Mouse (Mus musculus) retina, embryonic 14.5 days (tissue): ENCODE results near the gene Sac3d1.
A peak's percentile ranks its signal among the peaks of the same experiment; 100 is the strongest.

Experiments
- DNase-seq: peaks from one replicate; pipeline ENCODE4 v3.0.0-alpha.2; 2015; ENCODE audit warnings: low spot score

Gene Sac3d1

DNA sequence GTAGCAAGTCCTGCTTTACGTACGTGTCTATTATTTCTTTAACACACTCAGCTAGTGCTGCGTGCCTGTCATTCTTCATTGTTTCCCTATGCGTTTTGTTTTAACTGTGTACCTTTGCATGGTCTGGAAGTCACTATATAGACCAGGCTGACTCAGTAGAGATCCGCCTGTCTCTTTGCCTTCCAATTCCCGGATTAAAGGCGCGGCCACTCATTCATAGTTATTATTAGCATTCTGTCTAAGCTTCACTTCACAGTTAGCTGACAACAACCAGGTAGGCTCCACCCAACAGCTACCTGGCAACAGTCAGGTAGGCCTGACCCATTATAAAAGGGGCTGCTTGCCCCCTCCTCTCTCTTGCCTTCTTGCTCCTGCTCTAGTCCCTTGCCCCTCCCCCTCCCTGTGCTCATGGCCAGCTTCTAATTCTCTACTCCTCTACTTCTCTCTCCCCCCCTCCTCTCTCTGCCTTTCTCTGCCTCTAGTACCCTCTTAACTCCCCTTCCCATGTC is 281 bp upstream of the Sac3d1 start:
- DNase-seq, result peak; percentile 25

DNA sequence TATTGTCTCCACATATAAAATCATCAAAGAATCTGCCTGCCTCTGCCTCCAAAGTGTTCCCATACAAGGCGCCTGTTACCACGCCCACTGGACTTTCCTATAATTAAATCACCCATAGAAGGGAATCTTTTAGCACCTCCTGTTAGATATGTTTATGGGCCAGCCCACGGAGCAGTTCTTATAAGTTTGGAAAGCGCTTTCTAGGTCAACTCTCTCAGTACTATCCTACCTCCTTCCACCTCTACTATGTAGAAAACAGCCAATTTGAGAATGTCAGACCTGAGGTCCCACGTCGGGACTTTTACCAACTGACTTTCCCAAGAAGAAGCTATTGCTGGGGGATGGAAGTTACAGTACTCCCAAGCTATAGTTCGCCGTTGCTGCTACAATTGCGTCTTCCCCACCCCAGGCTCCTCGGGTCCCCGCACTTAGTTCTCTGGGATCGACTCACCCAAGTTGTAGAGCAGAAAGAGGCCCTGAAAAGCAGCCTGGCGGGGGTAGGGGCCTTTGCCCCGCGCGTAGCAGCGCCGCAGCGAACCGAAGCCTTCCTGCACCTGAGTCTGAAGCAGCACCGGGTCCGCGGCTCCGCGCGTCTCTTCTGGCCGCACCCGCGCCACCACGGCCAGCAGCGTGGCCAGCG is 984 bp downstream of the Sac3d1 start:
- no peak for DNase-seq

DNA sequence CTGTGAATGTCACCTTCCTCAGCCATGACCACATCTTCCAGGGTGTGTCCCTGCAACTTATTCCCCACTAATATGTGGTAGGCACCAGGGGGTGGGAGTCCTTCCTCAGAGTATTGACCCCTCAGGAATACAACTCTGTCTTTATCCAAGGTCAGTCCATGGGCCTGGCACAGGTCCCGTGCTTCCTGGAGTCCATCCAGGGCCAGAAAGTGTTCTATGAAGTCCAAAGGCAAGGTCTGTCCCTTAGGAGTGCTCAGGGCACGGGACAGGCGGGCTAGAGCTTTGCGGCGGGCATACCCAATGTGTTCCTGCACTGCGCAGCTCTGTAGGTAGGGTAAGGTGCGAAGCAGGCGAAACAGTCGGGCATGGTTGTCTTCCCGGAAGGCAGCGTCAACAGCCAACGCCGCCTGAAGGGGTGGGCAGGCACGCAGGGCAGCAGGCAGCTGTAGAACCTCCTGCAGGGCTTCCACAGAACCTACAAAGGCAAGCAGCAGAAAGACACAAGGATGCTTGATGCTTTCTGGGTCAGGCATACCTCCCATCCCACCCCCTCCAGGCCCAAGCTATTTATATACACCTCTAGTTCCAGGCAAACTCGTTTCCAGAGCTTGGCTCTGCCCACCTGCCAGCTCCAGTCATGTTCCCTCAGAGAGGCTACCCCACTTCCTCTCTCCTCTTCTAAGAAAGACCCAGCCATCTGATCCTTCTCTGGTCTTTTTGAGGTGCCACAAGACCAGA is 2.2 kb downstream of the Sac3d1 start:
- no peak for DNase-seq

DNA sequence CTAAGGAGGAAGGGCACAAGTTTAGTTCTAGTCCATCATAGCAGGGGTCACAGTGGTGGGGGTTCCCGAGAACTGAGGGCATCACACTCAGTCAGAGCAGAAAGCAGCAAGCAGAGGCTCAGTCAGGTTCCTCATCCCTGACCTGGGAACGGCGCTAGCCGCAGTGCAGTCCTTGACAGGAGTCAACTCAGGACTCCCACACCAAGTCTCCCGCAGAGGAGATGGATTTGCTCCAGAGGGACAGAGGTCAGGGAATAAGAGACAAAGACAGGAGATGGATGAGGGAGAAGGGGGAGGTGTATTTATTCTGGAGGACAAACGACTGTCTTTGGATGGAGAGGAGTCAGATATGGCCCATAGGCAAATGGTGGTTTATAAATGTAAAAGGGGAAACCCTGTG is 5.3 kb downstream of the Sac3d1 start:
- no peak for DNase-seq

DNA sequence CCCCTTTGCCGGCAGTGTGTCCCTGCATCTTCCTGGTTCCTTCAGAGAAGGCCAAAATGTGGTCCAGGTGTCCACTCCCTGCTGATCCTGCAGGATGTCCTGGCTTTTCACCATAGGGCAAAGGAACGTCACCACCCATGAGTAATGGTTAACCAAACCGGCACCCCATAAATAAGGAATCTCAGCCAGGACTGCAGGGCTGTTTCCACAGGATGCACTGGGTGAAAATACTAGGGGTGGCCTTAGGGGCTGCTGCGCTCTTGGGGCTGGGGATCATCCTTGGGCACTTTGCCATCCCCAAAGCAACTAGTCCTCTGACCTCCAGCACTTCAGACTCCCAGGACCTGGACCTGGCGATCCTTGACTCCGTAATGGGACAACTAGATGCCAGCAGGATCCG is 12.9 kb downstream of the Sac3d1 start, which contains the start of gene Naaladl1:
Gene Naaladl1 (plus strand): TSS at position 197 of the 400 bp plus-strand sequence.
- no peak for DNase-seq

DNA sequence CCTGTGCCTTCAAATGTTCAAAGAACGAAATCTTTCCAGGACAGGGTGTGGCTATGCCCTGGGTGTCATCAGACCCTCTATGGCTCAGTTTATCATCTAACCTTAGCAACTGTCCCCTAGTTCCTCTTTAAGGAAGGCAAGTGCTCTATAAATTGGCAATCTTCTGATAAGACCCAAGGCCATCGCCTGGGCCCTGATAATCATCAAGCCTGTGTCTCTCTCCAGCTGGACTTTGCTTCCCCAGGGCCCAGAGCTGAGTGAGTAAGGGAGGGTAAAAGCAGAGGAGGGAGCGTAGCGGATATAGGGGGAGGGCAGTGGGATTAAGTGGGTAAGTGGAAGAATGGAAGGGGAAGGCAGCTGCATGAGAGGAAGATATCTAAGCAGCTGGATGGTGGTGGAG is 14.0 kb downstream of the Sac3d1 start:
- no peak for DNase-seq

DNA sequence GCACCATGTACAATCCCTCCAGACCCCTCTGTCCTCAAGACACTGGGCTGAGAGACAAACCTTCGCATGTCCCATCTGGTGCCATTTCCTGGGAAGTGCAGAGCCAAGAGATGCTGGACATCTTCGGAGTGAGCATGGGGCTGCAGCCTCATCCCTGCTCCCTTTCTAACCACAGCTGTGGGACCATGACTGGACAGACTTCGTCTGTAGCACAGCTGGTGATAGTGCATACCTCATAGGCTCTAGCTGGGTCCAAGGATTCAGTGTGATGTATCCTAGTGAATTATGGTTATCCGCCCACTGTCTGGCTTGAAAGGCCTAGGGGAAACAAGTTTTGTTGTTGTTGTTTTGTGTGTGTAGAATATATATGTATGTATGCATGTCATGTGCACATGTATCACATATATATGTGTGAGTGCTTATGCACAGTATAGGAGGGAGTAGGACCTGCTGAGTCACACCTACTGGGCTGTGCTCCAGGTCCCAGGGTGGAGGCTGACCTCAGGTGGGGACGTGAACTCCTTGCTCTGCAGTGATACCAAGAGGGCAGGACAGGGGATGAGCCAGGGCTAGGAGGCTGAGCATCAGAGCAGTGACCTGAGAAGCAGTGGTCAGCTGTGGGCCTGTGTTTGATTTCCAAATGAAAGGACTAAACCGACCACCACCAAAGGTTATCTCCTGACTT is 16.1 kb downstream of the Sac3d1 start:
- DNase-seq, result no peak

DNA sequence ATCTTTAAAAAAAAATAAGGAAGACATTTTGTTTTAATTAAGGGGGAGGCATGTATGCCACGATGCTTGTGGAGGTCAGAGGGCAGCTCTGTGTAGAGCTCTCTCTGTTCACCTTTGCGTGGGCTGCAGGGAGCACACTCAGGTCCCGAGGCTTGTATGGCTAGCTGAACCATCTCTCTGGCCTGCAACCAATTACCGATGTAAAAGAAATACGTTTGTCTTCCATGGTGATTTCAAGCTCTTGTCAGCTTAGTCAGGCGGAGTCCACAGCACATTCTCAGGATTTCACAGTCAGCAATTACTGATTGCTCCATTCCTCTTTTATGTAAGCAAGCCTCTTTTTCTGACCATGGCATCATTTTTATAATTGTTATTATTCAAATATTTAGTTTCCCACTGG is 17.3 kb downstream of the Sac3d1 start:
- DNase-seq, result no peak

DNA sequence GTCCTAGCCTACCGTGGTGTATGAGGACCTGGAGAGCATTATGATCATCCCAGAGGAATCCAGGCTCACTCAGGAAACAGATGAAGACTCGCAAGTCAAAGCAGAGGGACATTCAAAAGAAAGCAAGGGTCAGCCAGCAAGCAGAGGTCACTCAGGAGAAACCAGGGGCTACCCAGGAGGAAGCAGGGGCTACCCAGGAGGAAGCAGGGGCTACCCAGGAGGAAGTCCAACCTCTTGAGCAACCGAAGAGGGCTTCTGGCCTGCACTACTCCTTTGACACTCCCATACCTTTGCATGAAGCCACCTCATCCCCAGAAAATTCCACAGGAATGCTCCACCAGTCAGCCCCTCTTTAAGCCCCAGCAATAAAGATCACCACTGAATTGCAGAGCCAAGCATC is 20.6 kb downstream of the Sac3d1 start:
- DNase-seq, result no peak

DNA sequence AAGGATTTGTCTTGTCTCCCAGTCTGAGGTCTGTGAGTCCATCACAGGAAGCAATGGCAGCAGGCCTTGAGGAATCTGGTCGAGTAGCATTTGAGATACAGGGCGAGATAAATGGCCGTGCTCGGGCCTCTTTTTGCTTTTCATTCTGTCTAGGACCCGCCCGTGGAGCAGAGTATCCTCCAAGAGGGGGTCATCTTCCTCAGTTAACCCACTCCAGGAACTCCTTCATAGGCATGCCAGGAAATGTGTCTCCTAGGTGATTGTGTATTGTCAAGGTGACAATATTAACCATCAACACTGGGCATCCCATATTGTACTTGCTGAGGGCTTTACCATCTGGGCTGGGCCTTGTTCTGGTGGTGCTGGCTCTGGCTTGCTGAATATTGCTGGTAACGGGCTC is 24.3 kb downstream of the Sac3d1 start, which contains the start of gene AC131692.1:
Gene AC131692.1 (plus strand): TSS at position 301 of the 400 bp plus-strand sequence.
- no peak for DNase-seq

DNA sequence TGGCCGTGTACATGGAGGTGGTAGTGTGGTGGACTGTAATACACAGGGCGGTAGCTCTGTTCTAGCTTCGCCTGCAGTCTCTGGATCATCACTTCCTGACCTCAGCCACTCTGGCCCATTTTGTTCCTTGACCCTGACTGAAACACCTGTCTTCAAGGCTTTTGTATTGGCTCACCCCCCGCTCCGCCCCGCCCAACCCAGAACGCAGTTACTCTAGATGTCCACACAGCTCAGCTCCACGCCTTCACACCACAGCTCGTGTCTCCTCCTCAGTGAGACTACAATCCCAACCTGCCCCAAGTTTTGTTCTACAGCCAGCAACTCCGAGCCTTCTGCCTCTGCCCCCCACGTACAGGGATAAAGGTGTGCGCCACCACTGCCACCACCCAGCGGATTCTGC is 29.6 kb downstream of the Sac3d1 start:
- DNase-seq, result no peak

DNA sequence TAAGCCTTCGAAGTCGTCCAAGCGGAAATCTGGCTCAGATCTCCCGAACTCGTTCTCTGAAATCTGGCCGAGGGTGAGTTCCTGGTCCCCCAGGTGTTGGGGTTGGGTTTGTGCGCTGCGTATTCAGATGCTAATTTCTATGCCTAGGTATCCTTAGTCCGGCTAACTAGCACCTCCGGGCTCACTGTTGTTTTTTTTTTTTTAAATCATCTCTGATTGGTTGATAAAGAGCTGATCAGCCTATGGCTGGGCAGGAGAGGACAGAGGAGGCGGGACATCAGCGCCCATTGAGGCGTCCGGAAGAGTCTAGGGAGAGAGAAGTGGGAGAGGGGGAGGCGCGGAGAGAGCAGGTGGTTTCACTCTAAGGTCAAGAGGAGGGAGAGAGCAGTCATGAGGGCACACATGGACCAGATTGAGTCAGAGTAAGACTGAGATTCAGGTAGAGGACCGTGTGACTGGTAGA is 33.0 kb downstream of the Sac3d1 start:
- peak; percentile 87 for DNase-seq

DNA sequence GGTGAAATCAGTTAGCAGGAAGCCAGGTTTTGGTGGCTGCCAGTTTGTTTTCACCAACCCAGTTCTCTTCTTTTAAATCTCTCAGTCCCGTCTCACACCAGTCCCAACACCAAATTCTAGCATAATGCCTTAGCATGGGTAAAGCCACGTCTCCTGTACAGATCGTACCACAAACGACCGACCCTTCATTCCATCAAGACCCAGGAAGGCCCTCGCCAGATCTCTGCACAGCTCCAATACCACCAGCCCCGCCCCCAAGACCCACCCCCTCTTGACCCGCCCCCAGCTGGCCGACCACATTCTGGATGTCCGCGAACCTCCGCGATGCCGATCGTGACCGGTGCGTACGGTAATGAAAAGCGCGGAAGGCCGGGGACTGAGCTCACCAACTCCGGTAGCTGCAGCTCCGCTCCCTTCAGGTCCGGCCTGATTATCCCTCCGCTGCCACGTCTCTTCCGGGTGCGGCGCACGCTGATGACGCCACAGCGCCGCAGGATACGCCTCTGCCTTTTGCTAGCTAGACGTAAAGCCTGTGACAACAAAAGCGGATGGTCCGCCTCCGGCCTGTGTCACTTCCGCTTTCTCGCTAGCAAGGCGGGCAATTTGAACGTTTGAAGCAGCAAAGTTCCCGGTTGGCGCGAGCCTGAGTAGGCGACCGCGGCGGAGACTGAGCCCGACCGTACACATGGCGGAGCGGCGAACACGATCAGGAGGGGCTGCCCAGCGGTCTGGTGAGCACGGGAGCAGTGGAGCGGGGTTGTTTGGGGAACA is 33.8 kb downstream of the Sac3d1 start, which contains the start of the genes Zfpl1 and Cdca5:
Gene Zfpl1 (minus strand): TSS at position 479 of the 771 bp plus-strand sequence.
Gene Cdca5 (plus strand): TSS at position 506 of the 771 bp plus-strand sequence.
- DNase-seq, result peak; percentile 99

DNA sequence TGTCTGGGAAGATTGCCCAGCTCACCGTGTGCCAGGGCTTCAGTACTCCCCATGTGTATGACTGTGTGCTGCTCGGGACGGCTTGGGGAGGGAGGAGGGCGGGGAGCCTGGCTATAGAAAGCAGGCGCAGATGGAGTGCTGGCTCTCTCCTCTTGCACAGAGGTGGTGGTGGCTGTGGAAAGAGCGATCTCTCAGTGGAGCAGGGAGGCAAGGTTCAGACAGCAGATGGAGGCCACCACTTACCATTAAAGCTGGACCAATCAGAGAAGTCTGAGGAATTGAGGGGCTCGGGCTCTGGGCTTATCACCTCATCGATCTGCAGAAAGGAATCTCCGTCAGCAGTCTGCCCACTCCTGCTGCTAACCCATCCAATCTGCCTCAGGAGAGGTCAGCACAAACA is 36.3 kb downstream of the Sac3d1 start, which contains the start of gene Gm28374:
Gene Gm28374 (minus strand): TSS at position 101 of the 400 bp plus-strand sequence.
- no peak for DNase-seq

DNA sequence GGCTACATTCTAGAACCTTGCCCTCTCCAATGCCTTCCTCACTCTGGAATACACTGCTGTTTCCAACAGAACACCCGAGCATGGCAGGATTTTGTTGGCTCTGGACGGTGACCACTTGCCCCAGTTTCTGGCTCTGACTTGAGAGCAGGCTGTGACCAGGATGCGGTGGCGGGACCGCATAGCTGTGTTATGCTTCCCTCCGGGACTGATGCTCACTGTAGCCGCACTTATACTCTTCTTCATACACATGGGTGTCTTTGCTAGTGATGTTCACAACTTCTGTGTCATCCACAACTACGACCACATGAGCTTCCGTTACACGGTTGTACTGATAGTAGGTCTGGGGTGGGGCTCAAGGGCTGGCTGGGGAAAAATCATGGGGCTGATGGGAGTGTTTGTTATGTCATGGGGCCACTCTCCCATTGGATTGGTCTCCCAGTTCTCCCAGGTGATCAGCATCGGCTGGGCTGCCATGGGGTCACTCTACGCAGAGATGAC is 38.4 kb downstream of the Sac3d1 start, which contains the start of gene Tmem262:
Gene Tmem262 (plus strand): TSS at position 51 of the 498 bp plus-strand sequence.
- no peak for DNase-seq

DNA sequence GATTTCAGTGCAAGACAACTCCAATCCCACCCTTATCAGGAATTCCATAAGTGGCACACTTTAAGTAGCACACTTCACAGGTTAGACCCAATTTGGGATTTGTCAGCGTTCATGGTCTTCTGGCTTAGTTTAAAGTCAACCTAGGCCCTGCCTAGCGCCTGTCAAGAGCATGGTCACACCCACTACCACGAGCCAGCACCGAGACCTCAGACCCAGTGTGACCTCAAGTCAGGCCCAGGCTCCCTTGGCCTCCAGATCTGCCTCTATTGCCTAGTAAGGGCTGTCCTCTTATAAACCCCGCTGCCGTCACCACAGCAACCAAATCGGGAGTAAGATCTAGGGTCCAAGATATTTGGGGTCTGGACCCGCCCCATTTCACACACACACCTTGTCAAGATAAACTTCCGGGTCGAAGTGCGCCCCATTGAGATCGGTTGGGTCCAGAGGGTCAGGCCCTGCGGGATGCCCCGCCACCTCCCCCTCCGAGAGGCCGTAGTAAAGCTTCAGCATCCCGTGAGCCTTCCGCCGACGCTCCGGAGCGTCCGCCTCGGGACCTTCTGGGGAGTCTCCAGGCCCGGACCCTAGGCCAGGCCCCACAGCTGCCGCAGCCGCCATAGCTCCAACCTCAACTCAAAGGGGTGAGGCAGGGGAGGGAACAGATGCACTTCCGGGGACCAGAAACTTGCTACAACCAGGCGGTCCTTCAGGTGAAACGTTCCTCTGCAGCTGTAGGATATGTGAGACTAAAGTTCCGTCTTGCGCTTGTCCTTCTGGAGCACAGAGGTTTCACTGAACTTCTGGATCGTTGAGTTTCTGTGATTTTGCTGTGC is 41.7 kb downstream of the Sac3d1 start, which contains the start of gene Vps51:
Gene Vps51 (minus strand): TSS at position 668 of the 830 bp plus-strand sequence.
- DNase-seq, result peak; percentile 96

DNA sequence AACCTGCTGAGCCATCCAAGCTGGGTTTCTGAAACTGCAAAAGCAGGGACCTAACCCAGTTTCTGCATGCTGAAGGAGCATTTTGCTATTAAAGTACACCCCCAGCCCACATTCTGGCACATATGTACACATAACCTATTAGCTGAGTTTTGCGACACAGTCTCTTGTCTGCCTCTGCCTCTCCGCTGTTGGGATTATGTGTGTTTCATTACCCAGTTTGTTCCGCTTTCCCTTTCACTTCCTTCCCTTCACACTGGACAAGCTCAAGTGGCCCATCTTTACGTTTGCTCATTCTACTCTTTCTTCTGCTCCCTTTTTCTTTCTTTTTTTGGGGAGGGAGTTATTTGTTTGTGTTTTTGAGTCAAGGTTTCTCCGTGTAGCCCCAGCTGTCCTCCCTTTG is 44.6 kb downstream of the Sac3d1 start:
- no peak for DNase-seq

DNA sequence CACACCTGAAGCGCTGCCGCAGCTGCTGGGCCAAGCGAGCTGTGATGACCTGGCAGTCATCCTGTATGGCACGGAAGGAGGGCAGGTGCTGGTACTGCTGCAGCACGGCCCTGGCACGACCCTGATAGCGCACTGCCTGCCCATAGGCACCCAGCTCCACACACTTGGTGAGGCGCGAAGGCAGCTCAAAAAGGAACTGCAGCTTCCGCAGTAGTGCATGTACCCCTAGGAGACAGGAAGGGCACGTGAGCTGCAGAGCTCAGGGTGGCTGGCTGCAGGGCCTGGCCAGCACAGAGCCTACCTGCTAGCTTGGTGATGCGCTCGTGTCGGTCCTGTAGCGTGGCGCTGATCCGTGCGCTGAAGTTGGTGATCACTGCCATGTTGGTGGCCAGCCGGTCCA is 47.2 kb downstream of the Sac3d1 start:
- DNase-seq, result no peak

DNA sequence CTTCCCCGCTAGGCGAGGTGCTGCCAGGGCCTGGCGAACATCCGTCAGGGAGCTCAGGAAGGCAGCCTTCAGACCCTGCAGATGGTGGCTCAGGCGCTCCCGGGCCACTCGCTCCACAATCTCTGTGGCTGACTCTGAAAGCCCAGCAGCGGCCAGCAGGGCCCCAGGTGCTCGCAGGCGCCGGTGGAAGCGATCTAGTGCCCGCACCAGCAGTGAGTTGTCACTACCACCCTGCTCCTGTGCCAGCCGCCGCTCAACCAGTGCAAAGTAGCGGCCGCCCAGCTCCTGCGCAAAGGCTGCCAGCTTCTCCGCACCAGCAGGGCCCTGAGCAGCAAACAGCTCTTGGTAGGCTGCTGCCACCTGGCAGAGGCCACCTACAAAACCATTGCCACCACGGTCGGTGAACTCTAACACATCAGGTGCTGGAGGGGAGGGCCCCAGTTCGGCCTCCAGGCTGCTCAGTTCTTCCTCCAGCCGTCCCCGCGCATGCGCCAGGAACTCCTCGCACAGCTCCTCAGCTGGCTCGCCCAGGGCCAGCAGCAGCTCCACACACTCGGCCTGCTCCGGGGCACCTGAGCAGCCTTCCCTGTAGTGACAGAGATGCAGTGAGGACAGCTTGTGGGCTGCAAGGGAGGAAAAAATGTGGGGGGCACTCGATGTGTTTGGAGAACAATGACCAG is 47.7 kb downstream of the Sac3d1 start:
- no peak for DNase-seq

DNA sequence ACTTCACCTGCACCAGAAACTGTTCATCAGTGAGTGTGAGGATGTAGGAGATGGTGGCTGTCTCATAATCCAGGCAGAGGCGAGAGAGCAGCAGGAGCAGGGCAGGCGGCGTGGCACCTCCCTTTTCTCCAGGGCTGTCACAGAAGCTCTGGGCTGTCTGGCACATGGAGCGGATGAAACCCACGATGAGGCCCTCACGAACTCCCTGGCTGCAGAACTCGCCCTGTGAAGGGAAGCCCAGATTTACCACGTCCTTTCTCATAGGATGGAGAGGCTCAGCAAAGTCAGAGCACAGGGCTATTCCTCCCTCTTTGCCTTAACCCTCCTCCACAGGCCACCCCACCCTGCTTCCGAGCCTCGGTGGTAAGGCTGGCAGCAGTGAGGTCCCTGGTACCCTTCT is 48.6 kb downstream of the Sac3d1 start:
- no peak for DNase-seq
